Mouse (Mus musculus) E14TG2a.4 (cell line): ENCODE measurements around the gene Tbc1d22a.

ENCODE experiments used
- CTCF ChIP-seq: conservative IDR thresholded peaks from 2 replicates; pipeline ENCODE4 v1.5.1; 2014; ENCODE audit warnings: low read length
- NANOG ChIP-seq: IDR thresholded peaks from 2 replicates; pipeline ENCODE4 v1.6.1; 2014; ENCODE audit warnings: borderline replicate concordance, low read length, mixed read lengths
- POU5F1 ChIP-seq: IDR thresholded peaks from 2 replicates; pipeline ENCODE4 v1.6.1; 2014; ENCODE audit warnings: low read length, borderline replicate concordance

DNA sequence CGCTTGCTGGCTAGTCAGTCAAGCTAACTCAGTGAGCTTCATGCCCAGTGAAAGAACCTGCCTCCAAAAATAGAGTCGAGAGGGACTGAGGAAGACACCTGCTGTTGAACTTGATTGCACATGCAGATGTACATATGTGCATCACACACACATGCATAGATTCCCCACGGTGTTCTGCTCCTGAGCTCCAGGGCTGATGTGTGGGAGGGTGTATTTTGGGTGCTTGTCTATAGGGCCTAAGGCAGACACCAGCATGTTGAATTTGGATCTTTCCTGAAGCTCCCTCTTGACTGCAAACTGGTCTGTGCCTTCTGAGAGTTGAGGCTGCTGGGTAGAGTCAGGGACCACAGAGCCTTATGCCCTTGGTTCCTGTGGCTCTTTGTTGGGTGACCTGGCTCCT is 23.8 kb downstream of the Tbc1d22a start:
- TF ChIP-seq CTCF (no peak), POU5F1 (no peak), NANOG (no peak)
